Comparison of ENCODE assay signal across 7 mouse cellular contexts in the genomic region with DNA sequence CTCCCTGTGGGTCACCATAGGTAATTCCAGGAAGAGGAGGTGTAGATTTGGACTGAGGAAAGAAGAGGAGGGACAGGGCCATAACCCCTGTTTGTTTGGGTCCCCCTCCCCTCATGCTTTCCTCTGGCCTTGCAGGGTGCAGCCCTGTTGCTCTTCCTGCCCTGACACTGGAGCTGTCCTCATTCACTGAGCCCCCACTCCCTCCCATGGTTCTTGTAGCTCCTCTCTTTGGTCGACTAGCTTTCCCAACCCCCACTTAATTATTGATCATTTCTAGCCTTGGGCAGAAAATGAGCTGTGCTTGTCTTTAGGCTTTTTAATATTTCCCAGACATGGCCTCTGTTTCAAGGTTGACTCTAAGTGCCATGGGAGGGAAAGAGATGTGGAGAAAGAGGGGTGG. TPM values are rescaled to one million over a fixed set of nuclear protein-coding genes. Genes with fewer than 3 reads are reported as not detected.
DNase-seq lines count a peak whose midpoint lies in the region; ATAC-seq and TF ChIP-seq lines count a peak whose summit lies in the region.

No protein-coding gene starts in this region.

- no peak for DNase-seq in lung, postnatal 36 days
- no peak for DNase-seq in limb, embryonic 14.5 days (ENCODE audit: low spot score)
- no peak for DNase-seq in embryo, embryonic 10 days (ENCODE audit: low spot score)
- no peak for DNase-seq in frontal cortex, postnatal 14 days (ENCODE audit: low spot score in 2 of 2)

- H3K4me1 ChIP-seq in lung, embryonic 15.5 days, result peaks cover 19% of the 10 kb centered on the region
- H3K4me1 ChIP-seq in forebrain, embryonic 12.5 days, result peaks cover 19% of the 10 kb centered on the region
- H3K4me1 ChIP-seq in limb, embryonic 14.5 days (ENCODE audit: control insufficient read depth, insufficient read depth, low read length), result peaks cover 13% of the 10 kb centered on the region
- H3K4me1 ChIP-seq in stomach, embryonic 15.5 days, result peaks cover 18% of the 10 kb centered on the region

- no peaks in the 10 kb centered on the region for H3K9me3 ChIP-seq in lung, embryonic 15.5 days
- H3K9me3 ChIP-seq in forebrain, embryonic 12.5 days, result no peaks in the 10 kb centered on the region
- no peaks in the 10 kb centered on the region for H3K9me3 ChIP-seq in limb, embryonic 14.5 days (ENCODE audit: control insufficient read depth, low read length)
- H3K9me3 ChIP-seq in stomach, embryonic 15.5 days, result no peaks in the 10 kb centered on the region

- H3K4me2 ChIP-seq in lung, embryonic 15.5 days, result peak overlapping the region; percentile 72
- H3K4me2 ChIP-seq in forebrain, embryonic 12.5 days, result peak overlapping the region; percentile 74
- peak overlapping the region; percentile 68 for H3K4me2 ChIP-seq in limb, embryonic 14.5 days (replicated peaks; ENCODE audit: low read depth, low read length, severe bottlenecking)
- peak overlapping the region; percentile 79 for H3K4me2 ChIP-seq in stomach, embryonic 15.5 days

- WGBS in lung, embryonic 15.5 days, result 19% methylated on average over 1 of the region's 1 CpGs
- 36% methylated on average over 1 of the region's 1 CpGs for WGBS in forebrain, embryonic 12.5 days
- WGBS in limb, embryonic 14.5 days, result 8% methylated on average over 1 of the region's 1 CpGs
- 19% methylated on average over 1 of the region's 1 CpGs for WGBS in stomach, embryonic 15.5 days

- peak overlapping the region; percentile 98 for H3K27ac ChIP-seq in lung, embryonic 15.5 days
- H3K27ac ChIP-seq in forebrain, embryonic 12.5 days, result 0 out of 2 replicates have a peak overlapping the region, but pooled peaks have one; percentile 95
- no peak overlapping the region for H3K27ac ChIP-seq in limb, embryonic 14.5 days (replicated peaks; ENCODE audit: low read depth, low read length)
- peak overlapping the region; percentile 97; the same call in 1 of the 2 replicates for H3K27ac ChIP-seq in stomach, embryonic 15.5 days

- peak overlapping the region; percentile 70 for H3K4me3 ChIP-seq in lung, embryonic 15.5 days
- peak overlapping the region; percentile 70 for H3K4me3 ChIP-seq in forebrain, embryonic 12.5 days (replicated peaks)
- H3K4me3 ChIP-seq in limb, embryonic 14.5 days (replicated peaks; ENCODE audit: low read length), result peak overlapping the region; percentile 77
- peak overlapping the region; percentile 72 for H3K4me3 ChIP-seq in stomach, embryonic 15.5 days (replicated peaks)

- TF ChIP-seq POLR2A in limb, embryonic 14.5 days (IDR thresholded peaks at IDR 0.05; ENCODE audit: borderline replicate concordance, extremely low read depth, insufficient read depth, insufficient read length), result no peak

- peak overlapping the region; percentile 76 for H3K9ac ChIP-seq in lung, embryonic 15.5 days
- H3K9ac ChIP-seq in forebrain, embryonic 12.5 days, result peak overlapping the region; percentile 76
- H3K9ac ChIP-seq in limb, embryonic 14.5 days (ENCODE audit: low read depth, low read length, severe bottlenecking), result peak overlapping the region; percentile 67
- peak overlapping the region; percentile 84; the same call in 1 of the 2 replicates for H3K9ac ChIP-seq in stomach, embryonic 15.5 days

- ATAC-seq in lung, embryonic 15.5 days (ENCODE audit: borderline replicate concordance, extremely low read depth, low FRiP score, low TSS enrichment), result no peak
- no peak for ATAC-seq in forebrain, embryonic 12.5 days (ENCODE audit: low FRiP score)
- no peak for ATAC-seq in limb, embryonic 14.5 days (ENCODE audit: low FRiP score, low read depth)
- no peak for ATAC-seq in stomach, embryonic 15.5 days (ENCODE audit: insufficient read depth, low FRiP score, low read depth)

- H3K27me3 ChIP-seq in lung, embryonic 15.5 days, result no peaks in the 10 kb centered on the region
- H3K27me3 ChIP-seq in forebrain, embryonic 12.5 days, result no peaks in the 10 kb centered on the region
- H3K27me3 ChIP-seq in limb, embryonic 14.5 days (ENCODE audit: control insufficient read depth, insufficient read depth, low read length), result no peaks in the 10 kb centered on the region
- H3K27me3 ChIP-seq in stomach, embryonic 15.5 days (replicated peaks), result no peaks in the 10 kb centered on the region

- peaks cover 14% of the 10 kb centered on the region for H3K36me3 ChIP-seq in lung, embryonic 15.5 days
- H3K36me3 ChIP-seq in forebrain, embryonic 12.5 days (replicated peaks), result peaks cover 15% of the 10 kb centered on the region
- H3K36me3 ChIP-seq in limb, embryonic 14.5 days (ENCODE audit: control insufficient read depth, insufficient read depth, low read length), result peaks cover 21% of the 10 kb centered on the region
- peaks cover 13% of the 10 kb centered on the region for H3K36me3 ChIP-seq in stomach, embryonic 15.5 days

RNA-seq across cellular contexts. Expression of a gene that starts 2.2 kb away (rescaled TPM):
- polyA plus RNA-seq in lung, embryonic 15.5 days (2015; fragmentation: Nextera tagmentation; extraction: Ambion mirVana), result 21.0 and 23.9 TPM in 2 replicates
- 30.0 and 30.9 TPM in 2 replicates for polyA plus RNA-seq in forebrain, embryonic 12.5 days (2016; fragmentation: Nextera tagmentation; extraction: Ambion mirVana)
- 31.5 and 38.0 TPM in 2 replicates for polyA plus RNA-seq in limb, embryonic 14.5 days (2012; rRNA removed)
- polyA plus RNA-seq in limb, embryonic 14.5 days (2014; fragmentation: Nextera tagmentation; extraction: Ambion mirVana), result 21.8 and 24.0 TPM in 2 replicates
- 16.6 and 17.3 TPM in 2 replicates for polyA plus RNA-seq in stomach, embryonic 15.5 days (2015; fragmentation: Nextera tagmentation; extraction: Ambion mirVana)

RNA-seq across cellular contexts. Expression of a gene that starts 2.9 kb away (rescaled TPM):
- polyA plus RNA-seq in lung, embryonic 15.5 days (2015; fragmentation: Nextera tagmentation; extraction: Ambion mirVana), result 38.1 and 41.6 TPM in 2 replicates
- 37.4 and 39.8 TPM in 2 replicates for polyA plus RNA-seq in forebrain, embryonic 12.5 days (2016; fragmentation: Nextera tagmentation; extraction: Ambion mirVana)
- polyA plus RNA-seq in limb, embryonic 14.5 days (2012; rRNA removed), result 45.8 and 57.9 TPM in 2 replicates
- 45.6 and 47.5 TPM in 2 replicates for polyA plus RNA-seq in limb, embryonic 14.5 days (2014; fragmentation: Nextera tagmentation; extraction: Ambion mirVana)
- 45.8 and 51.2 TPM in 2 replicates for polyA plus RNA-seq in stomach, embryonic 15.5 days (2015; fragmentation: Nextera tagmentation; extraction: Ambion mirVana)

RNA-seq across cellular contexts. Expression of a gene that starts 22.9 kb away (rescaled TPM):
- 1.6 and 2.3 TPM in 2 replicates for polyA plus RNA-seq in lung, embryonic 15.5 days (2015; fragmentation: Nextera tagmentation; extraction: Ambion mirVana)
- 1.1 and 1.4 TPM in 2 replicates for polyA plus RNA-seq in forebrain, embryonic 12.5 days (2016; fragmentation: Nextera tagmentation; extraction: Ambion mirVana)
- polyA plus RNA-seq in limb, embryonic 14.5 days (2012; rRNA removed), result 3.8 and 4.7 TPM in 2 replicates
- polyA plus RNA-seq in limb, embryonic 14.5 days (2014; fragmentation: Nextera tagmentation; extraction: Ambion mirVana), result 4.7 and 4.9 TPM in 2 replicates
- 2.3 and 3.4 TPM in 2 replicates for polyA plus RNA-seq in stomach, embryonic 15.5 days (2015; fragmentation: Nextera tagmentation; extraction: Ambion mirVana)

RNA-seq across cellular contexts. Expression of a gene that starts 30.5 kb away (rescaled TPM):
- 201 and 203 TPM in 2 replicates for polyA plus RNA-seq in lung, embryonic 15.5 days (2015; fragmentation: Nextera tagmentation; extraction: Ambion mirVana)
- 109 and 111 TPM in 2 replicates for polyA plus RNA-seq in forebrain, embryonic 12.5 days (2016; fragmentation: Nextera tagmentation; extraction: Ambion mirVana)
- polyA plus RNA-seq in limb, embryonic 14.5 days (2012; rRNA removed), result 183 TPM in 2 replicates
- polyA plus RNA-seq in limb, embryonic 14.5 days (2014; fragmentation: Nextera tagmentation; extraction: Ambion mirVana), result 140 and 155 TPM in 2 replicates
- polyA plus RNA-seq in stomach, embryonic 15.5 days (2015; fragmentation: Nextera tagmentation; extraction: Ambion mirVana), result 138 and 146 TPM in 2 replicates

RNA-seq across cellular contexts. Expression of a gene that starts 33.1 kb away (rescaled TPM):
- 4.0 and 4.1 TPM in 2 replicates for polyA plus RNA-seq in lung, embryonic 15.5 days (2015; fragmentation: Nextera tagmentation; extraction: Ambion mirVana)
- 0.42 and 0.63 TPM in 2 replicates for polyA plus RNA-seq in forebrain, embryonic 12.5 days (2016; fragmentation: Nextera tagmentation; extraction: Ambion mirVana)
- 6.8 and 12.0 TPM in 2 replicates for polyA plus RNA-seq in limb, embryonic 14.5 days (2012; rRNA removed)
- 11.7 and 13.3 TPM in 2 replicates for polyA plus RNA-seq in limb, embryonic 14.5 days (2014; fragmentation: Nextera tagmentation; extraction: Ambion mirVana)
- polyA plus RNA-seq in stomach, embryonic 15.5 days (2015; fragmentation: Nextera tagmentation; extraction: Ambion mirVana), result 3.5 and 5.8 TPM in 2 replicates
